Mouse (Mus musculus) CD8-positive naive resting alpha-beta T cell, adult 2 months (primary cell): Measurements from ENCODE around the gene Tbx4.

ENCODE experiments used
- DNase-seq, 2 experiments: peaks; one replicate each; pipeline ENCODE4 v3.0.0; 2022; ENCODE audit warnings: low read depth in 2 of 2, low spot score in 2 of 2

The Tbx4 gene

GRCm38 (mm10) chr11:85850758-85851157 is 35.5 kb upstream of the Tbx4 start:
- no peak for DNase-seq

DNA sequence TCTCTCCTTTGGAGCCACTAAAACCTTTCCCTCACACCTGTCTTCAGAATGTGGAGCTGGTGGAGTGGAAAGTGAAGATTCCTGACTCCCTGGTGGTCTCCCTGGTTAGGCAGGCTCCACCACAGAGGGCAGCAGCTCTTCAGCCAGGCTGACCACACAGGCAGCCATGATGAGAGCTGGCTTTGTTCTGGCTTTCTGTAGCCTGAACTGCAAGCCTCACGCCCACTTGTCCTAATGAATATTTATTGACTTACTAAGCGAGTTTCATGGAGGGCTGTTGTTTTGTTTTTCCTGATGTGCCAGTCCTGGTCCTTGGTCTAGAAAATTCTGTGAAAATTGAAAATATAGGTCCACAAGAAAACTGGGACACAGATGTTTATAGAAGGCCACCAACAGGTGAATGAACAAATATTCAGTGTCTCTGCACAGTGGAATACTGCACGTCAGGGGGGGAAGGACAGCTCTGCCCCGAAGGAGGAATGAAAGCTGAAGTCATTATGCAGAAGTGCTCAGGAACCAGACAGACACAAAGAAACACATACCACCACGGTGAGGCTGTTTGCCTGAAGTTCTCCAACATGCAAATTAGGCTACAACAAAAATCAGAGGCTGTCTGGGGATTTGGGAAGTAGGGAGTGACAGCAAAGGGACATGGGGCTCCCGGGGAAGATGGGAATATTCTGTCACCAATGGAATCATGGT is 28.1 kb upstream of the Tbx4 start:
- DNase-seq: no peak

- no peak for DNase-seq
Measured at GRCm38 (mm10) chr11:85864363-85864762, 21.9 kb upstream of the Tbx4 start.

DNA sequence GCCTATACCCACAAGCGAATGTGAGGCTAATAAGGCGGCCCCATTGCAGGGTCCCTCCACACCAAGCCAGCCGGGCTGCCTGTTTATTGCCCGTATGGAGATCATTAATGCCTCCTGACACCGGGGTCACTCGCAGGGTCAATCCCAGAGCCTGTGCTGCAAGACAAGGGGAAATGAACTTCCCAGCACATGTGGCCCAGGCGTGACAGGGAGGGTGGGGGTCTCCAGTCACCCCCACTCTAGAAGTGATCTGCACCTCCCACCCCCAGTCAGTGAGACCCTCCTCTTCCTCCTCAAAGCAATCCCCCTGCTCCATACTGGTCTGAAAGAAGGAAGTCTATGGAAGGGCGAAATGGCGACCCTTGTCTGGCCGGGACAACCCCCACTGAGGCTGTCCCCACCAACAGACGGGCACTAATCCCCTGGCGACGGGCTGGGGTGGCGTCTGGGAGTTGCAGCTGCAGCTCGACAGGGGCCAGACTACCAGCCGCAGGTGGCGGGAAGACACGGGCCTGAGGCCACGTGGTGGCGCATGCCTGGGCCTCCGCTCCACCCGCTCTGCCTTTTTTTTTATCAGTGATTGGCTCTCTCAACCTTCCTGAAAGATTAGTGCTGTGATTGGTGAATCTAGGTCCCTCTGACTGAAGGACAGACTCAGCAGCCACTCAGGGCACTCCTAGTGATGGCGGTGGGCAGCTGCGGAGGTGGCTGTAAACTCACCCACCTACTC is 10.0 kb upstream of the Tbx4 start:
- DNase-seq: no peak

DNA sequence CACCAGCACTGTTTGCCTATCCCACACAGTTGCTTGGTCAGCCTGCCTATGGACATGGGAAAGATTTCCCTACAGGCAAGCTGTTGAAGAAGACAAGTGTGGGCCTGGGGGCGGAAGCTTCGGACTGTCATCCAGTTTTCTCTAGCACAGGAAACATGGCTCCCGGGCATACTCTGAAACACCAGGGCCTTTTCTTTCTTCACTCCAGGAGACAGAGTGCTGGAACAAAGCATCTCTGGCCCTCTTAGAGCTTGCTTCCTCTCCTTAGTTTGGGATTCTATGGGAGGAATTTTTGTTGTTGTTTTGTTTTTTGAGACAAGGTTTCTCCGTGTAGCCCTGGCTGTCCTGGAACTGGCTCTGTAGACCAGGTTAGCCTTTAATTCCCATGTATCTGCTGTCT is 1.7 kb upstream of the Tbx4 start:
- DNase-seq: no peak

DNA sequence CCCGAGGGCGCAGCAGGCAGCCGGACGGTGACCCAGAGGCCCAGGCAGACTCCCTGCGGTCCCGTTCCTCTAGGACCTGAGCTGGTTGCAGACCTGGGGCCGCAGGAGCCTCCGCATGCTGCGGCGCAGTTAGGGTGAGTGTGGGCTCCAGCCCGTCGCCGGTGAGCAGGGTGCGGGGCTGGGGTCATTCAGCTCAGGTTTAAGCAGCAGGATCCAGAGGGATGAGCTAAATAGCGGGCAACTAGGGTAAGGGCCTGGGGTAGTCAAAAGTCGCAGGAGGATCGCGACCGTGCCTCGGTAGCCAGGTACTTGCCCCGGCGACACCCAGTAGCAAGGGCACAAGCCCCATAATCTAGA is 185 bp downstream of the Tbx4 start:
- DNase-seq: no peak

DNA sequence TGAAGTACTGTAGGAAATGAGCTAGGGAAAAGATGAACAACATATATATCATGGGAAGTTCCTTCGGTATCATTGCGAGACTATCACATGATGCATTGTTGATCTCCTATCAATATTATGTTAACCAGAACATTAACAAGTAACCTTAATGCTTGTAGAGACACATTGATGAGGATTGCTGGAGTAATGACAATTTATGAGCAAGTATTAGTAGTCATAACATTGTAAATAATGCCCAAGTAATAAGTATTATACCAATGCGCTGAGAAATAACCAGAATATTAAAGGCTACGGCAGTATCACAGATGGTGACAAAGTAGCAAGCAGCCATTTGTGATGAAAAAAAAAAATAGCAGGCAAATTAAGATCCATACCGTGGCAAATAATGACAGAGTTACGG is 1.1 kb downstream of the Tbx4 start:
- no peak for DNase-seq

DNA sequence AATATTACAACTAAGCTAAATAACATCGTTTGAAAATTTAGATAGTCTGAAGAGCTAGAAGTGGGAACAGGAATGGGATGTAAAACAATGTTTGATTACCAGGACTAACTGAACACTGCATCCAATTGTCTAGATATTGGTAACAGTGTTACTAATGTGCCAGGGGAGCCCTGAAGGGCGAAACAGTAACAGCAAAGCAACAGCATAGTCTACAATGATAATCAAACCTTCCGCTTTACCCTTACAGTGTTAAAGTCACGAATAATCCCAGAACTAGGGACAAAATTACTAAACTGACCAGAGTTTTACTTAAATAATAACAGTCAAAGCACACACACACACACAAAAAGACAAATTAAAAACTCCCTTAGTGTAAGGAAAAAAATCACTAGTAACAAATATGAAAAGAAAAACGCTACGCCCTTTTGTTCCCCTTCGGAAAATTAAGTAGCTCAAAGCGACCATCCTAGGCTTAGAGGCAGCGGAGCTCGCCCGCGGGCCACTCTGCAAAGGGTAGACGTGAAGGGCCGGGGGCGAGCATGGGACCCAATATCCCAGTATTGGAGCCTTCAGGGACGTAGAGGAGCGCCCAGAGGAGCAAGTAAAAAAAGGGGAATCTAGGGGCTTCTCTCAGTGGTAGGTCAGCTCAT is 1.7 kb downstream of the Tbx4 start:
- DNase-seq: no peak

DNA sequence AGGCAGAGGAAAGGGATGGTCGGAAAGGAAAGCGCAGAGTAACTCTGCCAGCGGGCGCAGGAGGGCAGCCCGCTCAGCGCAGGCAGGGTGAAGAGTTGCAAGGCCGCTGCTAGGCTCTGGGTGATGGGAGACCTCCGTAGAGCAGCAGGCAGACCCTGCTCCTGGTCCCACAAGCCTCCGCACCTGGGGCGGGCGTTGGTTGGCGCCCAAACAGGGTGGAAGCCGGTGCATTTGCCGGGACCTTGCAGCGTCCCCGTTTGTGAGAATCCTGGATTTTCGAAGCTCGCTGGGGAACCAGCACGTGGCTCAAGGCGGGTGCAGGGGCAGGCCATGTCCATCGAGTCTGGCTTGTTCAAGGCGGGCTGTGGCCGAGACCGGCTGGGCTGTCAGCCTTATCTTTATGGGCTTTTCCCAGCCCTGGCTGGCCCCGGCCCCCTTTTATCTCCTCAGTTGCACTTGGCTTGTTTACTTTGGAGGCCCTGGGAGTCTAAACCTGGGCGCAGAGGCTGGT is 2.3 kb downstream of the Tbx4 start:
- no peak for DNase-seq

DNA sequence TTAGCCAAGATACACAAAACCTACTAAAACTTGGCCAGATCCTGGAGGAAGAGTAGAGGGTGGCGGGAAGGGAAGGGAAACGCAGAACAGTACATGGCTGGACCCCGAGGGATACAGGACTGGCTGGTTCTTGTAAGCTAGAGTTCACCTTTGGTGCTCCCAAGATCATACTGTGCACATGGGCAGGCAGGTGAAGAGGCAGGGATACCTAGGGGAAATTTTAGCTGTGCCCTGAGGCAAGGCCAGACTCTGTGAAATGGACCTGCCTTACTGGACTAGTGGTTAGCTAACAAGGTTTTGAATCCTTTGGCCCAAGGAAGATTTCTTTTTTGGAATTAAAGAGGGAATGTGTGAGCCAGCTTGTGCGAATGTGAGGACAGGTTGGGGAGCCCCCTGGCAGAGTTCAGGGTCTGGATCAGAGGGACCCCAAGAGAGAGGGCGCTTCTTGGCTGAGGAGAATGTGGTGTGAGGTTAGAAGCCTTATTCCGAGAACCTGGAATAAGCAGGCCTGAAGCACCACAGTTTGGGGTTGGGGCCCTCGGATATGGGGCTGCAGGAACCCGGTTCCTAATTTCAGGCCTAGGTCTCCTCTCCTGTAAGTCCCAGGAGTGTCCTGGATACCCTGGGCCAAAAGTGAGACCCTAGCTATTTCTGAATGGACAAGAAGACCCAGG is 3.0 kb downstream of the Tbx4 start:
- DNase-seq: no peak

GRCm38 (mm10) chr11:85889730-85890562 is 3.7 kb downstream of the Tbx4 start:
- DNase-seq: no peak

GRCm38 (mm10) chr11:85890563-85890845 is 4.3 kb downstream of the Tbx4 start:
- DNase-seq: no peak

GRCm38 (mm10) chr11:85891010-85891691 is 4.9 kb downstream of the Tbx4 start:
- DNase-seq: no peak

- DNase-seq: no peak
Measured at GRCm38 (mm10) chr11:85891692-85892040, 5.4 kb downstream of the Tbx4 start.

DNA sequence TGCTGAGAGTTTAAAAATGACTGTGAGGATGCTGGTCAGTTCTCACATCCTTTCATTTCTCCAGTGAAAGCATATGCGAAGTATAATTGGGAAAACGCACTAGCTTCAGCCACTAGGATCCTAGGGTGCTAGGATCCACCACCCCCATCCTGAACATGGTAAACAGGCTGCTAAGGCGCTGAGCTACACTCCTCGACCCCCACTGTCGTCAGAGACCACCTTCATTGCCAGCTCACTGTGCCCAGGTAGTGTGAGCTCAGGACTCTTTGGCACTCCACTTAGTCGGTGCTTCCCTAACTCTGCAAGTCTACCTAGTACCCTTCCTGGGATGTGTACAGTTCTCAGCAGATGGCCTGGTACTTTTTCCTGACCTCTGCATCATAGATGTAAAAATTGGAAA is 6.5 kb downstream of the Tbx4 start:
- no peak for DNase-seq

DNA sequence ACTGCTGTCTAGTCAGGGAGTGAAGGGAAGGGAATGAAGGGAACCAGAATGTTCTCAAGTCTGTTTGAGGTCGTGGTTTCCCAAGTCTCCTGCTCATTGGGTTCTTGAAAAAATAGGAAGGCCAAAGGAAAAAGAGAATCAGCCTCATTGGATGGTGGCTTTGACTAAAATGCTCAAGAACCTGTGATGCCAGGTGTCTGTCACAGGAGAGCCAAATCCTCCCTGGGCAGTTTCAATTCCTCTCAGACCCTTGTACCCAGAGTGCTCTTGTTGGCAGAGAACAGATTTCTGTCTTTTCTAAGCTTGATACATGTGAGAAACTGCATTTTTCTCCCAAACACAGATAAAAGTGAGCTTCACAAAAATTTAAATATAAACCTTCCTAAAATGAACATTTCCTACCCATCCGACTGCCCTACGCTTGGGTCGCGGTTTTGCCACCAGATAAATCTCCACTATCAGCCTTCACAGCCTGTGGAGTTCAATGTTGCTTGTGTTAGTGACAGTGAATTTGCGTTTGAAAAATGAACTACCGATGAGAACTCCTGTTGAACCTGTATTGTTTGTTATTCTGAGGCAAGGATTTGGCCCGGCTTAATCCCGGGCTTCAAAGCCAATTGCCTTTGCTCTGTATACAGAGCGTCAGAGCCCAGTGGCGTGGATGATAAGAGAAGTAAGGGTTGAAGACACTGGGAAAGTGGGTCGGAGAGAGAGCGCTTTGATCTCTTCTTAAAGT is 7.3 kb downstream of the Tbx4 start:
- DNase-seq: no peak

DNA sequence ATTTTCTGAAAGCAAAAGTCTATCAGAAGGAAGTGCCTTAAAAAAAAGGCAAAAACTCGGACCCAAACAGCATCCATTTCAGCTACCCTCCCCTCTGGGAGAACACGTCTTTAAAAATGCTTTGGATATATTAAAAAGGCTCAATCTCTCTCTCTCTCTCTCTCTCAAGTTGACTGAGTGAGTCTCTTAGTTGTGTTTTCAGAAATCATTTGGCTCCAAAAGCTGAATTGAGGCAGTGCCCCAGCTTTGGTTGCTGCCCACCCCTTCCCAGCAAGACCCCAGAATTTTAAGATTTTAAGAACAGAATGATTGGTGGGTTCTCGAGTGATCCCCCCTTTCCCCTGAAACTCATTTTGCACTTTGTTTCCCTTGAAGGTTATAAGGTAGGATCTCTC is 7.9 kb downstream of the Tbx4 start:
- DNase-seq: no peak

- no peak for DNase-seq
Measured at GRCm38 (mm10) chr11:85894731-85895545, 8.7 kb downstream of the Tbx4 start.

GRCm38 (mm10) chr11:85896335-85896985 is 10.2 kb downstream of the Tbx4 start:
- no peak for DNase-seq
